In genomic region chr6:70842991-70843390, GRCm38 (mm10) we compare ENCODE assay signal across 8 mouse cellular contexts. TPM values are rescaled to one million over a fixed set of nuclear protein-coding genes. Genes with fewer than 3 reads are reported as not detected.
DNase-seq lines count a peak whose midpoint lies in the region; ATAC-seq and TF ChIP-seq lines count a peak whose summit lies in the region.

No protein-coding gene starts in this region.

- H3K27ac ChIP-seq in embryonic facial prominence, embryonic 12.5 days = no peak overlapping the region
- H3K27ac ChIP-seq in hindbrain, embryonic 16.5 days (ENCODE audit: low read depth, low read length) = 0 out of 2 replicates have a peak overlapping the region, but pooled peaks have one; percentile 7
- peak overlapping the region; percentile 77 for H3K27ac ChIP-seq in lung, embryonic 14.5 days (ENCODE audit: low read depth)

- H3K4me3 ChIP-seq in embryonic facial prominence, embryonic 12.5 days = 0 out of 2 replicates have a peak overlapping the region, but pooled peaks have one; percentile 38
- H3K4me3 ChIP-seq in hindbrain, embryonic 16.5 days (ENCODE audit: low read length) = no peak overlapping the region
- H3K4me3 ChIP-seq in lung, embryonic 14.5 days (ENCODE audit: low read depth, low read length) = peak overlapping the region; percentile 34; the same call in 1 of the 2 replicates

- no peaks in the 10 kb centered on the region for H3K9me3 ChIP-seq in embryonic facial prominence, embryonic 12.5 days
- no peaks in the 10 kb centered on the region for H3K9me3 ChIP-seq in hindbrain, embryonic 16.5 days (ENCODE audit: control insufficient read depth, low read length)
- H3K9me3 ChIP-seq in lung, embryonic 14.5 days (ENCODE audit: low read depth, low read length) = no peaks in the 10 kb centered on the region

- no peak overlapping the region for H3K9ac ChIP-seq in embryonic facial prominence, embryonic 12.5 days
- H3K9ac ChIP-seq in hindbrain, embryonic 16.5 days (ENCODE audit: low read depth, low read length) = no peak overlapping the region
- H3K9ac ChIP-seq in lung, embryonic 14.5 days = peak overlapping the region; percentile 5; the same call in 1 of the 2 replicates

- no peak for TF ChIP-seq CTCF in lung, embryonic 14.5 days (IDR thresholded peaks at IDR 0.05; ENCODE audit: low read depth)

- no peaks in the 10 kb centered on the region for H3K27me3 ChIP-seq in embryonic facial prominence, embryonic 12.5 days
- H3K27me3 ChIP-seq in hindbrain, embryonic 16.5 days (replicated peaks; ENCODE audit: control insufficient read depth, insufficient read depth, low read length) = no peaks in the 10 kb centered on the region
- H3K27me3 ChIP-seq in lung, embryonic 14.5 days (ENCODE audit: insufficient read depth, low read length) = no peaks in the 10 kb centered on the region

- H3K4me1 ChIP-seq in embryonic facial prominence, embryonic 12.5 days = peaks cover 21% of the 10 kb centered on the region
- H3K4me1 ChIP-seq in hindbrain, embryonic 16.5 days (ENCODE audit: control insufficient read depth, insufficient read depth, low read depth, low read length) = peaks cover 24% of the 10 kb centered on the region
- peaks cover 18% of the 10 kb centered on the region for H3K4me1 ChIP-seq in lung, embryonic 14.5 days (ENCODE audit: insufficient read depth)

- peak; percentile 26 for DNase-seq in embryo, embryonic 10.5 days (ENCODE audit: low spot score)
- DNase-seq in embryo, embryonic 10 days (ENCODE audit: low spot score) = no peak
- DNase-seq in lung, embryonic 14.5 days = peak; percentile 58
- no peak for DNase-seq in thymus, postnatal 14 days
- no peak for DNase-seq in Muller cell, postnatal 12 days (ENCODE audit: inconsistent ontology term)
- no peak for DNase-seq in thymus, postnatal 4 days

- ATAC-seq in embryonic facial prominence, embryonic 12.5 days (ENCODE audit: insufficient number of reproducible peaks, insufficient read depth, low FRiP score, low TSS enrichment) = no peak
- no peak for ATAC-seq in hindbrain, embryonic 16.5 days
- ATAC-seq in lung, embryonic 14.5 days (ENCODE audit: insufficient read depth) = no peak

- WGBS in embryonic facial prominence, embryonic 12.5 days = 52% methylated on average over 5 of the region's 5 CpGs
- 58% methylated on average over 5 of the region's 5 CpGs for WGBS in hindbrain, embryonic 16.5 days
- 35% methylated on average over 5 of the region's 5 CpGs for WGBS in lung, embryonic 14.5 days

- H3K36me3 ChIP-seq in embryonic facial prominence, embryonic 12.5 days = no peaks in the 10 kb centered on the region
- no peaks in the 10 kb centered on the region for H3K36me3 ChIP-seq in hindbrain, embryonic 16.5 days (ENCODE audit: control insufficient read depth, insufficient read depth, low read length)
- no peaks in the 10 kb centered on the region for H3K36me3 ChIP-seq in lung, embryonic 14.5 days (ENCODE audit: insufficient read depth)

- H3K4me2 ChIP-seq in embryonic facial prominence, embryonic 12.5 days (replicated peaks) = peak overlapping the region; percentile 63
- H3K4me2 ChIP-seq in hindbrain, embryonic 16.5 days (ENCODE audit: low read length) = peak overlapping the region; percentile 84
- peak overlapping the region; percentile 59 for H3K4me2 ChIP-seq in lung, embryonic 14.5 days

RNA-seq across cellular contexts. Expression of gene Eif2ak3, which starts 1.3 kb away (rescaled TPM):
- 12.8 and 13.5 TPM in 2 replicates for polyA plus RNA-seq in embryonic facial prominence, embryonic 12.5 days (2016; fragmentation: Nextera tagmentation; extraction: Ambion mirVana)
- polyA plus RNA-seq in hindbrain, embryonic 16.5 days (2015; fragmentation: Nextera tagmentation; extraction: Ambion mirVana) = 10.4 and 11.8 TPM in 2 replicates
- polyA plus RNA-seq in lung, embryonic 14.5 days (2014; fragmentation: Nextera tagmentation; extraction: Ambion mirVana) = 8.9 and 9.7 TPM in 2 replicates

RNA-seq across cellular contexts. Expression of gene Rpia, which starts 51.0 kb away (rescaled TPM):
- polyA plus RNA-seq in embryonic facial prominence, embryonic 12.5 days (2016; fragmentation: Nextera tagmentation; extraction: Ambion mirVana) = 3.4 and 3.5 TPM in 2 replicates
- 2.1 and 2.3 TPM in 2 replicates for polyA plus RNA-seq in hindbrain, embryonic 16.5 days (2015; fragmentation: Nextera tagmentation; extraction: Ambion mirVana)
- polyA plus RNA-seq in lung, embryonic 14.5 days (2014; fragmentation: Nextera tagmentation; extraction: Ambion mirVana) = 2.5 and 3.4 TPM in 2 replicates

Comparison
In these comparisons a context has a peak if more than half of its experiments do, and no peak if none do; other contexts are left out.
1. DNase-seq: peak in embryo, embryonic 10.5 days (single experiment) and lung, embryonic 14.5 days (single experiment); none in embryo, embryonic 10 days (single experiment), thymus, postnatal 14 days (single experiment), Muller cell, postnatal 12 days (single experiment) and thymus, postnatal 4 days (single experiment).
2. Peak in every context shown above with its lines, with median percentiles within 50 percentile points of each other: H3K4me2 ChIP-seq.